Mouse (Mus musculus): ENCODE data around the gene A530016L24Rik. TPM values are rescaled to one million over a fixed set of nuclear protein-coding genes. Genes with fewer than 3 reads are reported as not detected.

A530016L24Rik gene
- total RNA-seq, 2 experiments from 2014 or later = 0.23 to 0.48 TPM

DNA sequence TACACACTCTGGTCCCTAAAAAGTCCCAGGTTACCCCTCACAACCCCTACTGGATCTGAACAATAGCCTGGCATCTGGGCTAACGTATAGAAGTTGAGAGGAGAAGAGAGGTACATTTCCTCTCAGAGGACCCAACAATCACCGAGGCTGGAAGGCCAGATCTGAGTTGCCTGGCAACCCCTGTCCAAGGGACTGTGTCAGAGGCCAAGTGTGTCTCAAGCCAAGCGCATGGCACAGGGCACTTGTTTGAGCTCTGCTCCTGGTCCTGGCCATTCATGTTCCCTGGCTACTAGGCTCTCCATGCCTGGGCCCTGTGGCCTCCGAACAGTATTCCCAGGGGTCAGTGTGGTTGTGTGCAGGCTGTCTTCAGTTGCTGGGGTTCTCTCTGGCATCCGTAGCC, 6.9 kb downstream of the A530016L24Rik start:
- intact Hi-C loops (cut with DNase I) = loop anchor here (5.0 kb wide), 2 partner anchors 46 to 126 kb away; partner anchors contain the start of gene Adssl1
- no peak for DNase-seq (ENCODE audit: low spot score in 2 of 2)

DNA sequence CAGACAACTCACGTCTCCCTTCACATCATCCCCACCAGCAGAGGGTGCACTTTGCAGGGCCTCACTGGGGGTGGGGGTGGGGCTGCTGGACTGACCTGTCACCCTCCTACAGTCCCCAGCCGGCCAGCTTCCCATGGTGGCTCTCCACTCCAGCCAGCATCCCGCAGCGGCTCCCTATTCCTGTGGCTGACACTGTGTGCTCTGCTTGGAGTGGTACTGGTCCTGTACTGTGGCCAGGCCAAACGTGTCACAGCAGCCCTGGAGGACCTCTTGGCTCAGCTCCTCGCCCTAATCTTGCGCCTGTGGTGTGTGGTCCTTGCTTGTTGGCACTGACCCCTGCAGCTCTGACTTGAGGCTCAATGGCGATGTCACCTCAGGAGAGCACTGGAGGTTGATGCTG, 8.5 kb downstream of the A530016L24Rik start:
- intact Hi-C loops (cut with DNase I) = loop anchor here (5.0 kb wide), 2 partner anchors 45 to 125 kb away; partner anchors contain the start of gene Adssl1
- no peak for DNase-seq (ENCODE audit: low spot score in 2 of 2)

DNA sequence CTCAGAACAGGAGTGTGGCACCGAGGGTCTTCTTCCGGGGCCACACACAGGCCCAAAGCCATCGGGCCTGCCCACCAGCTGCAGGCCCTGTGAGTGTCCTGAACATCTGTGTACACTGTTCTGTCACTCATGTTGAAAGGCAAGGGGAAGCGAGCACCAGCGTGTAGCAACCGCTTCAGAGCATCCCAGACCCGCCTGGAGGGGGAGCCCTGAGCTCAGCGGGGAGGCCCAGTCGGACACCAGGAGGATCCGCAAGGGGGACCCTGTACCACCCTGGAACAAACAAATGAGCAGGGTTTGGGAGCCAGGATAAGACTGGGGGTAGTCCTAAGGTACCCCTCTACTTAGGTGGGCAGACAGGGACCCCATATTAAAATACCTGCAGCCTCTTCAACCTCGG, 9.4 kb downstream of the A530016L24Rik start:
- peak; percentile 38 to 39 for DNase-seq (ENCODE audit: low spot score in 2 of 2)
- intact Hi-C loops (cut with DNase I) = loop anchor here (5.0 kb wide), 2 partner anchors 44 to 124 kb away; partner anchors contain the start of gene Adssl1

DNA sequence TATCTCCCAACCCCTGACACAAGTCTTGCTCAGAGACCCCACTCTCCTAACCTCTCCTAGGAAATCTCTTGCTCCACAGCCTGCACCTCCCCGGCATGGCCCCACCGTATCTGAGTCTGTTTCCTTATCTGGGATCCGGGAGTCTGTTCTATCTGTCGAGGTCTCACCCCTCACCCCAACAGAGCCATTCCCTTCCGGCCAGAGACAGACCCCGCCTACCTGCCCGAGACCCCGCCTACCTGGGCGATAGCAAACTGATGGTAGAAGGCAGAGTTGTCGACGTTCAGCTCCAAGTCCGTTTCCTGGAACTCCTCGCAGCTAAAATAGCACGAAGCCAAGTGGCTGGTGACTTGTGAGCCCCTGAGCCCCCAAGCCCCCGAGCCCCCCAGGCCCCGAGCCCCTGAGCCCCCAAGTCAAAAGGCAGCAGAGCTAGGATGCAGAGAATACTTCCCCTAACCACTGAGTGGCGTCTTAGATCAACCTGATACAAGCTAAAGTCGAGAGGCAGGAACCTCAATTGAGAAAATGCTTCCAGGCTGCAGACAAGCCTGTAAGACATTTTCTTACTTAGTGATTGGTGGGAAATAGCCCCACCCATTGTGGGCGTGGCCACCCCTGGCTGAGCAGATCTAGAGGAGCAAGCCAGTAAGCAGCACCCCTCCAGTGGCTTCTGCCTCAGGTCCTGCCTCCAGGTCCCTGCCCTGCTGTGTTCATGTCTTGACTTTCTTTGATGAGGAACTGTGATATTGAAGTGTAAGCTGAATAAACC, 13.9 kb downstream of the A530016L24Rik start:
- no peak for DNase-seq (ENCODE audit: low spot score in 2 of 2)

GRCm38 (mm10) chr12:112506267-112506666, 17.0 kb downstream of the A530016L24Rik start:
- no peak for DNase-seq (ENCODE audit: low spot score in 2 of 2)
- intact Hi-C loops (cut with DNase I) = no loop called here

More for the DNA sequence above, 13.9 kb downstream of the A530016L24Rik start:
- intact Hi-C loops (cut with DNase I) = no loop called here

GRCm38 (mm10) chr12:112507264-112507663, 18.0 kb downstream of the A530016L24Rik start:
- intact Hi-C loops (cut with DNase I) = no loop called here
- DNase-seq (ENCODE audit: low spot score in 2 of 2) = peak; percentile 32 to 60

- intact Hi-C loops (cut with DNase I) = no loop called here
- no peak for DNase-seq (ENCODE audit: low spot score in 2 of 2)
Observed at GRCm38 (mm10) chr12:112507984-112508383, 18.7 kb downstream of the A530016L24Rik start.

- no peak for DNase-seq (ENCODE audit: low spot score in 2 of 2)
- intact Hi-C loops (cut with DNase I) = no loop called here
Observed at GRCm38 (mm10) chr12:112510365-112510732, 21.1 kb downstream of the A530016L24Rik start.

DNA sequence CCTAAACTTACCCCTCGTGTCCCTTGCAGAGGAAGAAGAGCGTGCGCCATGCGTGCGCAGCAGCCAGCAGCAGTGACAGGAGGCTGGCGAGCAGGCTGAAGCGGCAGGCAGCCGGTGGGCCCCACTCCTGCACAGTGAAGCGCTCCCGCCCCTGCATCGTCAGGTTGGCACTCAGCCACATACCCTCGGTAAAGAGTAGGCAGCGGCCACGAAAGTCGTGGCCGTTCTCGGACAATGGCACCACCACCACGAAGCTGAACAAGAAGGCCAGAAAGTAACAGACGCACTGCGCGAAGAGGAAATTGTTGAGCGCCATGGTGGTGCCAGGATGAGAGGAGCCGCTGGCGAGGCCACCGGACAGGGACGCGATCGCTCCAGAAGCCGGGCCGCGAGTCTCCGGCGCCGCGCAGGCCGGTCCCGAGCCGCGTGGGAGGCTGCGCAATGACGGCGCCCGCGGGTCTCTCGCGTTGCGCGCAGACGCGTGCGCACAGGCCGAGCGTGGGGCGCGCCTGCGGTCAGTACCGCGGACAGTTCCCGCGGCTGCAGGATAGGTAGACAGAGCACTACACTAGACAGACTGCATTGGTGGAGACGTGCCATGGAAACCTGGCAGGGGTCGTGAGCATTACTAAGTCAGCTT, 21.6 kb downstream of the A530016L24Rik start:
- DNase-seq (ENCODE audit: low spot score in 2 of 2) = peak; percentile 82 to 83
- intact Hi-C loops (cut with DNase I) = no loop called here

DNA sequence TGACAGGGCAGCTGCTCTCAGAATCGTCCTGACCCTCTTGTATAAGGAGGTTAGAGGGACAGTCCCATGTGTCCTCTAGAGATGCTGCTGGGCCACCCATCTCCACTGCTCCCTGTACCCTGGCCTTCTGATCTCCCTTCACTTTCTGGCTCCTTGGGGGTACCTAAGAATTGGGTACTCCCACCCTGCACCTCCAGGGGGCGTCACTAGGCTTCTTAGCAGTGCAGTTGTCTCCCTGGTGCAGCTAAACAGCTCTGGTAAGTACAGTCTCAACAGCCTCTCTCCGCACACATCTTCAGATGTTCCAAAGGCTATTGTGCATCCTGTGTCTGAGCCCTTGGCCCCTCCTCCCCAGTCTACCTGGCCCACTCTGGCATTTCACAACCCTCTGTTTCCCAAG, 25.6 kb downstream of the A530016L24Rik start:
- DNase-seq (ENCODE audit: low spot score in 2 of 2) = no peak
- intact Hi-C loops (cut with DNase I) = no loop called here

- intact Hi-C loops (cut with DNase I) = no loop called here
- no peak for DNase-seq (ENCODE audit: low spot score in 2 of 2)
Observed at GRCm38 (mm10) chr12:112516697-112517337, 27.6 kb downstream of the A530016L24Rik start, which contains the start of gene Tmem179. Gene Tmem179 (minus strand): TSS chr12:112516747.

DNA sequence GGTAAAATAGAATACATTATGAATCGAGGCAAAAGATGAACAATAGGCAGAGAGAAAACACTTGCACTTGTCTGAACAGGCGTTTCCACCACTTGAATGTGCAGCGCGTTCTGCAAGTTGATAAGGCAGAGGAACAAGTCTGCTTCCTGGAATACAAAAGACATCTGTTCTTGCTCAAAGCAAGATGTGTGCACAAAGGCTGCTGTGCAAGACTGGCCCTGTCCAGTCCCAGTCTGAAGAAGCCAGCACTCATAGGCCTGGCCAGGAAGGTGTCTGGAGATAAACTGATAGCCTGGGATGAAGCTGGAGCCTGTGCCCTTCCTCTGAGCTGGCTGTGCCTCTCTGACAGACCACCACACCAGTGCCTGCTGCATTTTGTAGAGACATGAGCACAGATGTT, 28.9 kb downstream of the A530016L24Rik start:
- intact Hi-C loops (cut with DNase I) = no loop called here
- DNase-seq (ENCODE audit: low spot score in 2 of 2) = no peak

GRCm38 (mm10) chr12:112533758-112534157, 44.5 kb downstream of the A530016L24Rik start:
- intact Hi-C loops (cut with DNase I) = no loop called here
- DNase-seq (ENCODE audit: low spot score in 2 of 2) = no peak

DNA sequence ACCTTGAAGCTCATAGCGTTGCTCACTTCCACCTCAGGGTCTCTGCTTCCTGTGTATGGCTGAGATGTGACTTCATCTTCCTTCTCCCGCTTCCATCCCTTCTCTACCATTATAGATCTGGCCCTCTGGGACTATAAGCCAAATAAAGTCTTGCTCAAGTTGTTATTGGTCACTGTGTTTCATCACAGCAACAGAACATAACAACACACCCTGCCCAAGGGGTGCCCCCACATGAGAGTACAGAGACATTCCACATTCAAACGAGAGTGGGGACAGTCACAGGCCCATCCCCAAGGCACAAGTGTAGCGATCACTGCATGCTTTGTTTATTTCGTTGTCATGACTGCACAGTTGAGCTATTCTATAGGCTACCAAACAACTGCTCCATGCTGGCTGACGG, 48.0 kb downstream of the A530016L24Rik start:
- no peak for DNase-seq (ENCODE audit: low spot score in 2 of 2)
- intact Hi-C loops (cut with DNase I) = no loop called here

DNA sequence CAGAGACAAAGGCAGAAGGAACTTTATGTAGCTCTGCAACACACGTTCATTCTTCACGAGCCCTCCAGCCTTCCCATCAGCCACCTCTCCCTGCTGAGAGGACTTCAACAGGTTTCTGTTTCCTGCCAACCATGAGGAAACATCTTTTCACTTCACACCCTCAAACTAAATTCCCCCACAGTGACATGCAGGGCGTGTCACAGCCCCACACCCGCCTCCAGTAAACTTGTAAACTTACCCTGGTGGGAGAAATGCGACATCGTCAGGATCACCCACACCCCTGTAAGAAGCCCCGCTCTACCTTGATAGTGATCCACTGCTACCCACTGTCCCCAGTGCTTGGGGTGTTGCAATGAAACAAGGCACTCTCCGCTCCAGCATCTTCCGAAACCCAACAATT, 49.1 kb downstream of the A530016L24Rik start:
- intact Hi-C loops (cut with DNase I) = no loop called here
- DNase-seq (ENCODE audit: low spot score in 2 of 2) = no peak

DNA sequence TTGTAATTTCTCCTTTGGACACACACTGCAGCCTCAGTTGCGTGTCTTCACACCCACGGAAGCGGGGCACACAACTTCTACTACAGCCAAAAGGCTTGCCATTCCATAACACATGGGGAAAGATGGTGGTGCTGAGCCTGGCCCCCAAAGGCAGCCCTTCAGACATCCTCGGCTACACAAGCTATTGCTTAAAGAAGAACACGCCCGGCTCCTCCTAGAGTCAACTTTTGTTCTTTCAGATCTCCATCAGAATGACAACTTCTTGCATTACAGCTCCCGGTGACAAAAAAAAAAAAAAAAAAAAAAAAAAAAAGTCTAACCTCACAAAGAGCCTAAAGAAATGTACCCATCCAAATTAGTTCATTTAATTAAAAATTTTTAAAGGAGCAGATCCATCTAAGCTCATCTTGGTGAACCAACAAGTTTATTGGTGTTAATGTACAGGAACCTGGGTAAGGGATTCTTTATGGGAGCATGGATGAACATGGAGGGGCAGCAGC, 50.3 kb downstream of the A530016L24Rik start:
- intact Hi-C loops (cut with DNase I) = no loop called here
- DNase-seq (ENCODE audit: low spot score in 2 of 2) = no peak

DNA sequence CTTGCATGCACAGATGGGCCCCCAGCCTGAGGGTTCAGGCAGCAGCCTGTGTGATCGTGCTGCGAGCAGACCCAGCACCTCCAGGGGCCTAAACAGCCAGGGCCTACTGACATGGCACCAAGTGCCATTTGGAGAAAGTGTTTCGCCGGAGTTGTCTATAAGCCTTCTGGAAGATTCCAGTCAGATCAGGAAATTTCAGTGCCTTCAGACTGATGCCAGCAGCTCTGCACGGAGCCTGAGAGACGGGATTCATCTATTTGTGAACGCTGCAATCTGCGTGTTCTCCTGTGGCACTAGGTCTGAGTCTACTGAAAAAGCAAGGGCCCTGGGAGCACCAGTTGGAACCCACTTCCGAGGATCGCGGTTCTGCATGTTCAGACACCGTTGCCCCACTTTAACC, 51.1 kb downstream of the A530016L24Rik start:
- intact Hi-C loops (cut with DNase I) = loop anchor here (5.0 to 10.0 kb wide), 2 partner anchors 43 to 426 kb away; no protein-coding TSS in a partner anchor
- DNase-seq (ENCODE audit: low spot score in 2 of 2) = no peak

DNA sequence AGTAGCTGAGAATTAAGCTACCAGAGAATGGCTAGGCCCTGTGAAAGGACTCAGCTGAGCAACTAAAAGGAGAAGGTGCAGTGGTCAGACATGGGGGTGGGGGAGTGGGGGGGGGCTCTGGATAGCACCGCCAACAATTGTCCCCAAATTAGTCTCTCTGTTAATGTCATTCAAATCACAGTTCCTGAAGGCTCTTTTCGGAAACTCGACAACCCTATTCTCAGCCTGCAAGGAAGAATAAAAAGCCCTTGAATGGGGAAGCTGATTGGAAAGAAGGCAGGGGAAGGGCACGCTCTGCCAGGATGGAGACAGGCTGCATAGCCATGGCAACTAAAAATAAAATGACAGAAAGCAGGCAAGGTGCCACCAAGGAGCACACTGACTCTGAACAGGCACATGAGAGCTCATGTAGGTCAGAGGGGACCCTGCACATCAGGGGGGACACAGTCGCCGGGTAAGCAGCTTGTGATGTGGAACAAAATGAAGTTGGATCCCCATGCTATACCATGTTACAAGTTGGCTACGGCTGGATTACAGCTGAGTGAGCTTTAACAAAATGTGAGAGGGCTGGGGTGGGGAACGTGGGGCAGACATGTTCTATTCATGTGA, 52.3 kb downstream of the A530016L24Rik start:
- intact Hi-C loops (cut with DNase I) = loop anchor here (5.0 to 10.0 kb wide), 2 partner anchors 44 to 427 kb away; no protein-coding TSS in a partner anchor
- DNase-seq (ENCODE audit: low spot score in 2 of 2) = peak in 1 of 2 experiments; percentile 35

GRCm38 (mm10) chr12:112542257-112542919, 53.1 kb downstream of the A530016L24Rik start:
- intact Hi-C loops (cut with DNase I) = loop anchor here (5.0 to 10.0 kb wide), 2 partner anchors 45 to 428 kb away; no protein-coding TSS in a partner anchor
- DNase-seq (ENCODE audit: low spot score in 2 of 2) = no peak
